Mouse (Mus musculus) megakaryocyte-erythroid progenitor cell, adult 5-6 weeks (primary cell): ENCODE data around the gene Akap8. TPM values are rescaled to one million over a fixed set of nuclear protein-coding genes. Genes with fewer than 3 reads are reported as not detected.

Experiments used
- ATAC-seq: replicated peaks from 2 replicates; pipeline ENCODE4 v1.8.0; 2016; ENCODE audit warnings: mild to moderate bottlenecking, inconsistent platforms; ENCODE audit not compliant: severe bottlenecking, poor library complexity, low FRiP score, low TSS enrichment
- total RNA-seq, 2 experiments: library from RNA; stranded (forward) in 1 of 2; stranded (reverse) in 1 of 2; fragments of 200-1000, 215-1000 nt in 1 of 2; fragments of >200 nt in 1 of 2; fragmentation: Nextera tagmentation in 1 of 2; gene quantifications; 2 replicates each; pipeline ENCODE4 v1.2.3; 2014 to 2017

Gene Akap8
- total RNA-seq, 2 experiments from 2014 or later, result 135 to 214 TPM

- peak; percentile 9 for ATAC-seq
These were observed 28.9 kb upstream of the Akap8 start for GRCm38 (mm10) chr17:32349851-32350381.

GRCm38 (mm10) chr17:32349037-32349732, 28.1 kb upstream of the Akap8 start:
- peak; percentile 75 for ATAC-seq

GRCm38 (mm10) chr17:32348406-32348805, 27.4 kb upstream of the Akap8 start:
- ATAC-seq, result no peak

- no peak for ATAC-seq
These were observed 20.1 kb upstream of the Akap8 start for GRCm38 (mm10) chr17:32341102-32341501.

GRCm38 (mm10) chr17:32340110-32340509, 19.1 kb upstream of the Akap8 start:
- ATAC-seq, result peak; percentile 43; the same call in 1 of the 2 replicates

GRCm38 (mm10) chr17:32335869-32336268, 14.8 kb upstream of the Akap8 start:
- ATAC-seq, result no peak

- ATAC-seq, result no peak
These were observed 13.9 kb upstream of the Akap8 start for GRCm38 (mm10) chr17:32334921-32335320.

- ATAC-seq, result peak; percentile 48
These were observed 12.8 kb upstream of the Akap8 start for GRCm38 (mm10) chr17:32333675-32334303.

GRCm38 (mm10) chr17:32327501-32327900, 6.5 kb upstream of the Akap8 start:
- no peak for ATAC-seq

GRCm38 (mm10) chr17:32322809-32323208, 1.8 kb upstream of the Akap8 start:
- ATAC-seq, result no peak

- ATAC-seq, result no peak
These were observed 798 bp upstream of the Akap8 start for GRCm38 (mm10) chr17:32321836-32322235.

GRCm38 (mm10) chr17:32321390-32321734, 324 bp upstream of the Akap8 start:
- peak; percentile 74 for ATAC-seq

GRCm38 (mm10) chr17:32319950-32320349, 1.1 kb downstream of the Akap8 start:
- ATAC-seq, result no peak

- ATAC-seq, result no peak
These were observed 3.3 kb downstream of the Akap8 start for GRCm38 (mm10) chr17:32317708-32318107.

GRCm38 (mm10) chr17:32317032-32317431, 4.0 kb downstream of the Akap8 start:
- no peak for ATAC-seq

- ATAC-seq, result no peak
These were observed 5.5 kb downstream of the Akap8 start for GRCm38 (mm10) chr17:32315560-32315959.

GRCm38 (mm10) chr17:32313892-32314291, 7.1 kb downstream of the Akap8 start:
- peak; percentile 74 for ATAC-seq

GRCm38 (mm10) chr17:32312801-32313200, 8.2 kb downstream of the Akap8 start:
- no peak for ATAC-seq

GRCm38 (mm10) chr17:32307963-32308362, 13.1 kb downstream of the Akap8 start:
- ATAC-seq, result peak; percentile 49; the same call in 1 of the 2 replicates

GRCm38 (mm10) chr17:32298125-32298524, 22.9 kb downstream of the Akap8 start:
- ATAC-seq, result no peak

- ATAC-seq, result no peak
These were observed 25.1 kb downstream of the Akap8 start for GRCm38 (mm10) chr17:32295901-32296300.
